Mouse (Mus musculus): ENCODE results near the gene Fars2. TPM values are rescaled to one million over a fixed set of nuclear protein-coding genes. Genes with fewer than 3 reads are reported as not detected.
"Not testable (repeated sequence)": the region's sequence is repeated elsewhere in the genome, so short reads cannot be mapped to it uniquely, and the experiment has no call there.

Gene Fars2
- total and polyA plus RNA-seq, 3 experiments, result 32.0 to 57.6 (median 54.6) TPM

DNA sequence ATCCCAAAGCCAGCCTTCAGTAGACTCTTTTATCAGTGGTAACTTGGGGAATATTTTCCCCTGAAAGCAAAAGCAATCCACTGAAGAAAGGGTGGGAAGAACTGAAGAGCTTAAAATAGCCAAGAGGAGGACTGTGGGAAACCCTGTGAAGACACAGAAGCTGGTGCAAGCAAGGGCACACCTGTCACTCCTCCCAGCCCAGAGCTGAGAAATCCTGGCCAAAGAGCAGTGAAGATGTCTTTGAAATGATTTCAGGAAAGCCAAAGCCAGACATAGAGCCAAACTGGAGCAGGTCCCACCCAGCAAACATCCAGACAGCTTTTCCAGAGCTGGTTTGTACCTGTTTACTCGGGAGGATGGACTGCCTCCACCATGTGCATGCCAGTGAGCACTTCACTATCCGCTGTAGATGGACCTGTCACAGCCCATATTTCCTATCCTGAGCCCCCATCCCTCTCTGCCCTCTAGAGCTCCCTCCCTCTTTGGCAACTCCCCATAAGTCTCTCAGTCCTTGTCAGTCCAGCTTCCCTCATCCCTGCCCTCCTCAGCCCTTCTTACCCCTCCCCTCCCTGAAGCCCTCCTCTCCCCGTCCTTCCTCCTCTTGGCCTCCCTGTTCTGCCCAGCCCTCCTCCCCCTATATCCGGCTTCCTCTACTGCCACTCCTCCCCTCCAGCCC lies 327.7 kb downstream of the Fars2 start:
- Histone ChIP-seq H3K9me3 (replicated peaks) (no peaks in the 10 kb centered on the region), H3K36me3 (replicated peaks) (peaks cover 11% of the 10 kb centered on the region), H3K27me3 (ENCODE audit: insufficient read depth, low read length) (no peaks in the 10 kb centered on the region), H3K4me3 (ENCODE audit: low read depth, low read length) (no peak overlapping the region), H3K4me1 (ENCODE audit: insufficient read depth, low read depth, low read length) (no peaks in the 10 kb centered on the region)
- no peak for ATAC-seq (ENCODE audit: extremely low read depth, insufficient number of reproducible peaks, low FRiP score, poor library complexity, severe bottlenecking)
- TF ChIP-seq GATA2 (IDR thresholded peaks at IDR 0.05; ENCODE audit: borderline replicate concordance, low read depth, low read length), result no peak
- TF ChIP-seq POLR2AphosphoS5 (IDR thresholded peaks at IDR 0.05; ENCODE audit: insufficient replicate concordance, low read depth, low read length), result no peak
- TF ChIP-seq GATA1 (IDR thresholded peaks at IDR 0.05; ENCODE audit: borderline replicate concordance, low read length), result no peak
- TF ChIP-seq TAL1 (conservative IDR thresholded peaks at IDR 0.05; ENCODE audit: low read depth, low read length), result no peak
- TF ChIP-seq CTCF (IDR thresholded peaks at IDR 0.05; ENCODE audit: low read depth, low read length), result no peak
- DNase-seq (ENCODE audit: low spot score), result no peak

DNA sequence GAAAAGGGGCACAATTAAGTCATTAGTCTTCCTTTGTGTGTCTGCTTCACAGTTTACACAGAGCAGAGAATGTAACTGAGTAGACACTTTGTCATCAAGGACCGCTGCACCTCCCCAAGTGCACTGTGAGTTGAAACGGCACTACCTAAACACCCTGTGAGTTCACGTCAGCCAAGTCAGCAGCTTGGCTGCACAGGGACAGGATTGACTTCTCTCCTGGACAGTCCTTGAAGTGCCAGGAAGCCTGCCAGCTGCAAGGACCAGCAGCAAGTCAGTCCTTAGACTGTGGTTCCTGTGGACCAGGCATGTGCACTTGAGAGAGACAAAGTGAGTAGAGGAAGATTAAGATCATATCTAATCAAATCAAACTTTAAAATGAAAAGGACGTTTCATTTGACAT lies 330.7 kb downstream of the Fars2 start:
- no peaks in the 10 kb centered on the region for H3K27me3 ChIP-seq (ENCODE audit: insufficient read depth, low read length)
- TF ChIP-seq CTCF (IDR thresholded peaks at IDR 0.05; ENCODE audit: low read depth, low read length), result no peak
- no peak for TF ChIP-seq POLR2AphosphoS5 (IDR thresholded peaks at IDR 0.05; ENCODE audit: insufficient replicate concordance, low read depth, low read length)
- no peak for TF ChIP-seq TAL1 (conservative IDR thresholded peaks at IDR 0.05; ENCODE audit: low read depth, low read length)
- TF ChIP-seq GATA1 (IDR thresholded peaks at IDR 0.05; ENCODE audit: borderline replicate concordance, low read length), result no peak
- TF ChIP-seq GATA2 (IDR thresholded peaks at IDR 0.05; ENCODE audit: borderline replicate concordance, low read depth, low read length), result no peak
- H3K36me3 ChIP-seq (replicated peaks), result peaks cover 17% of the 10 kb centered on the region
- no peaks in the 10 kb centered on the region for H3K9me3 ChIP-seq (replicated peaks)
- no peaks in the 10 kb centered on the region for H3K4me1 ChIP-seq (ENCODE audit: insufficient read depth, low read depth, low read length)
- ATAC-seq (ENCODE audit: extremely low read depth, insufficient number of reproducible peaks, low FRiP score, poor library complexity, severe bottlenecking) (no peak), DNase-seq (ENCODE audit: low spot score) (no peak)
- H3K4me3 ChIP-seq (ENCODE audit: low read depth, low read length), result no peak overlapping the region

DNA sequence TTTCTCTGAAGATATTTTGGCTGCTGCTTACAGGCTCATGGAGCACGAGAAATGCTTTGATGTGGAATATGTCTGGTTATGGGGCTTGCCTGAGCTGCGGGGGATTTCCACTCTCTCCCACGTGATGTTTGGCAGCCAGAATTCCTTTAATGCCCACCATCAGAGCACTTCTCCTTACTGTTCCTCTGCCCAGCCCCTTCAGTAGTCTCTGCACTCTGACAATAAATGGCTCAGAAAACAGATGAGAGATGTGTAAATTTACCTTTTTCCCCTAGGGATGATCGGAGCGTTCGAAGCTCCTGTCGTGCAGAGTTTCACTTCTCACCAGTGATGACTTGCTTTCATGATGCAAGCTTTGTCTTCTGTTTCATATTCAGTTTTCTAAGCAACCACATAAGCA lies 331.4 kb downstream of the Fars2 start:
- no peaks in the 10 kb centered on the region for H3K27me3 ChIP-seq (ENCODE audit: insufficient read depth, low read length)
- DNase-seq (ENCODE audit: low spot score), result no peak
- no peak for TF ChIP-seq TAL1 (conservative IDR thresholded peaks at IDR 0.05; ENCODE audit: low read depth, low read length)
- TF ChIP-seq GATA1 (IDR thresholded peaks at IDR 0.05; ENCODE audit: borderline replicate concordance, low read length), result no peak
- TF ChIP-seq CTCF (IDR thresholded peaks at IDR 0.05; ENCODE audit: low read depth, low read length), result no peak
- no peak for TF ChIP-seq GATA2 (IDR thresholded peaks at IDR 0.05; ENCODE audit: borderline replicate concordance, low read depth, low read length)
- no peak for TF ChIP-seq POLR2AphosphoS5 (IDR thresholded peaks at IDR 0.05; ENCODE audit: insufficient replicate concordance, low read depth, low read length)
- no peak overlapping the region for H3K4me3 ChIP-seq (ENCODE audit: low read depth, low read length)
- no peak for ATAC-seq (ENCODE audit: extremely low read depth, insufficient number of reproducible peaks, low FRiP score, poor library complexity, severe bottlenecking)
- peaks cover 17% of the 10 kb centered on the region for H3K36me3 ChIP-seq (replicated peaks)
- H3K9me3 ChIP-seq (replicated peaks), result no peaks in the 10 kb centered on the region
- H3K4me1 ChIP-seq (ENCODE audit: insufficient read depth, low read depth, low read length), result no peaks in the 10 kb centered on the region

DNA sequence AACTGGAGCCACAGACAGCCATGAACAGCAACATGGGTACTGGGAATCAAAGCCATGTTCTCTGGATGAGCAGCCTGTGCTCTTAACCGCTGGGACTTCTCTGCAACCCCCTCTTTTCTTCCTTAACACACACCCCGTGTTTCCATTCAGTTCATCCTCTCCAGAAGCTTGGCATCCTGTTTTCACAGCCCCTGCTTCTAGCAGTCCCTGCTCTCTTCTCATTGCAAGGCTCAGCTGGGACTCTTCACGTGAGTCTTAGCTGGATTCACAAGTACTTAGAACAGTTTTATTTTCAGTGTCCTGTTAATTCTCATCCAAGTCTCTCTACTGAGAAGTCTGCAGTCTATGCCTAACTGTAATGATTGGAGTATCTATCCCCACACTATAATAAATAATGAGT lies 334.2 kb downstream of the Fars2 start:
- no peak for DNase-seq (ENCODE audit: low spot score)
- ATAC-seq (ENCODE audit: extremely low read depth, insufficient number of reproducible peaks, low FRiP score, poor library complexity, severe bottlenecking), result no peak
- peaks cover 11% of the 10 kb centered on the region for H3K36me3 ChIP-seq (replicated peaks)
- H3K4me3 ChIP-seq (ENCODE audit: low read depth, low read length), result no peak overlapping the region
- no peak for TF ChIP-seq TAL1 (conservative IDR thresholded peaks at IDR 0.05; ENCODE audit: low read depth, low read length)
- H3K9me3 ChIP-seq (replicated peaks), result no peaks in the 10 kb centered on the region
- no peaks in the 10 kb centered on the region for H3K27me3 ChIP-seq (ENCODE audit: insufficient read depth, low read length)
- H3K4me1 ChIP-seq (ENCODE audit: insufficient read depth, low read depth, low read length), result no peaks in the 10 kb centered on the region

DNA sequence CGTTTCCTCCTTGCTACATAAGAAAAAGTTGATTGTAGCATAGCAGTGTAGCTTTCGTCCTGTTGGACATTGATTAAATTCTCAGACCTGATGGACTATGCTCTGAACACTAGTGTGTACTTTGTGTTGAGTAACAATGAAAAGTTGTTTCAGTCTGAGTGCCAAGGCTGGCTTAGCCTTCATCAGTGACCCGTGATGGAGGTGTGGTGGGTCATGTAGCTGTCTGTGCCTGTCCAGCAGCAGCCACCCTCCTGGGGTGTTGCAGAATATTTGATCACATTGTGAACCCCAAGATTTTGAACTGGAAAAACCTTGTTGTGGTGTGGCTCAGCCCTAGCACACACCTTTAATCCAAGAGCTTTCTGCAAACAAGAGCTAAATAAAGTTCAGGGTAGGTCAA lies 343.3 kb downstream of the Fars2 start:
- H3K27me3 ChIP-seq (ENCODE audit: insufficient read depth, low read length), result no peaks in the 10 kb centered on the region
- no peak overlapping the region for H3K4me3 ChIP-seq (ENCODE audit: low read depth, low read length)
- no peaks in the 10 kb centered on the region for H3K4me1 ChIP-seq (ENCODE audit: insufficient read depth, low read depth, low read length)
- peaks cover 2% of the 10 kb centered on the region for H3K36me3 ChIP-seq (replicated peaks)
- no peak for TF ChIP-seq POLR2AphosphoS5 (IDR thresholded peaks at IDR 0.05; ENCODE audit: insufficient replicate concordance, low read depth, low read length)
- no peaks in the 10 kb centered on the region for H3K9me3 ChIP-seq (replicated peaks)
- DNase-seq (ENCODE audit: low spot score), result no peak
- no peak for ATAC-seq (ENCODE audit: extremely low read depth, insufficient number of reproducible peaks, low FRiP score, poor library complexity, severe bottlenecking)

DNA sequence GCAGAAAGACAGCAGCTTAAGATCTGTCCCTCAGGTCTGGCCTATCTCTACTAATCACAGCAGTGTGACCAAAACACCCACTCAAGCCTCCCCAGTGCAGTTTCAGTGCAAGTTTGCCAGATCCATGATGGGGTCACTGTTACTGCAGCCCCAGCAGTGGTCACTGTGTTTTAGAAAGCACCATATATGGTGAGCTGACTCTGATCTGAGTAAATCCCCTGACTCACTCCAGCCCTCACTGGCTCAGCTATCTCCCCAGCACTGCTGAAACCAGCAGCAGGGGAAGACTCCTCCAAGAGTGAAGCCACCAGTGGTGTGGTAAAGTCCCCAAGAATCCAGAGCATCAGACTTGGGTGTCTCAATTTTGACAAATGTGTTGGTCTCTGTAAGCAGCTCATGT lies 346.5 kb downstream of the Fars2 start:
- no peak overlapping the region for H3K4me3 ChIP-seq (ENCODE audit: low read depth, low read length)
- no peak for TF ChIP-seq GATA1 (IDR thresholded peaks at IDR 0.05; ENCODE audit: borderline replicate concordance, low read length)
- no peak for TF ChIP-seq TAL1 (conservative IDR thresholded peaks at IDR 0.05; ENCODE audit: low read depth, low read length)
- no peak for TF ChIP-seq CTCF (IDR thresholded peaks at IDR 0.05; ENCODE audit: low read depth, low read length)
- no peak for TF ChIP-seq GATA2 (IDR thresholded peaks at IDR 0.05; ENCODE audit: borderline replicate concordance, low read depth, low read length)
- TF ChIP-seq POLR2AphosphoS5 (IDR thresholded peaks at IDR 0.05; ENCODE audit: insufficient replicate concordance, low read depth, low read length), result no peak
- no peak for DNase-seq (ENCODE audit: low spot score)

DNA sequence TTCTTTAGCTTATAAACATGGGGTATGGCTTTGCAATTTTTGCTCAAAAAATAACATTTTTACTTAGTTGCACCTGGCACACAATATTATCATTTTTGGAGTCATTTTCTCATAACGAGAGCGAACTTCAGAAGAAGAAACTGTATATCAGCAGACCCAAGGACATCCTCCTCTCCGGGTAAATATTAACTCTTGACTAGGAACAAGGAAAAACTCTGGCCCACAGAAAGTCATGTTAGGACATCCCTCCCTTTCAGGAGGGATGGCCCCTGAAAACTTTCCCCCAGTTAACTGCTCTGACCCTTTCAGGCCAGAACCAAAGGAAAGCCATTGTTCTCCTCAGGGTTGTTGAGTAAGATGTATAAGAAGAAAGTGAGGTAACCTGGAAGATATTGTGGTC lies 348.9 kb downstream of the Fars2 start:
- not testable (repeated sequence) for ATAC-seq (ENCODE audit: extremely low read depth, insufficient number of reproducible peaks, low FRiP score, poor library complexity, severe bottlenecking); DNase-seq (ENCODE audit: low spot score); H3K4me3 ChIP-seq (ENCODE audit: low read depth, low read length); H3K9me3 ChIP-seq (replicated peaks); H3K27me3 ChIP-seq (ENCODE audit: insufficient read depth, low read length); H3K36me3 ChIP-seq (replicated peaks); H3K4me1 ChIP-seq (ENCODE audit: insufficient read depth, low read depth, low read length)

More for the DNA sequence above, 346.5 kb downstream of the Fars2 start:
- H3K9me3 ChIP-seq (replicated peaks), result no peaks in the 10 kb centered on the region
- no peak for ATAC-seq (ENCODE audit: extremely low read depth, insufficient number of reproducible peaks, low FRiP score, poor library complexity, severe bottlenecking)
- peaks cover 5% of the 10 kb centered on the region for H3K36me3 ChIP-seq (replicated peaks)
- H3K27me3 ChIP-seq (ENCODE audit: insufficient read depth, low read length), result no peaks in the 10 kb centered on the region
- no peaks in the 10 kb centered on the region for H3K4me1 ChIP-seq (ENCODE audit: insufficient read depth, low read depth, low read length)
